Mouse (Mus musculus) limb, embryonic 13.5 days (tissue): ENCODE results near the gene Auts2. TPM values are rescaled to one million over a fixed set of nuclear protein-coding genes. Genes with fewer than 3 reads are reported as not detected.

ENCODE experiments used
- ATAC-seq: fragments of 200-750 bp; cut with Nextera tagmentation; 2 replicates; pipeline ENCODE4 v1.8.0; 2017; ENCODE audit warnings: low read depth, moderate number of reproducible peaks, moderate TSS enrichment; ENCODE audit not compliant: low FRiP score
- H3K27ac ChIP-seq: fragments of 300-500 bp; sonication (generic); 2 replicates; pipeline ENCODE4 v1.5.1; 2015; ENCODE audit warnings: inconsistent platforms, mild to moderate bottlenecking, moderate library complexity
- H3K27me3 ChIP-seq: fragments of 300-500 bp; sonication (generic); 2 replicates; pipeline ENCODE4 v1.6.1; 2015; ENCODE audit warnings: mild to moderate bottlenecking, inconsistent platforms
- H3K36me3 ChIP-seq: fragments of 300-500 bp; sonication (generic); 2 replicates; pipeline ENCODE4 v1.6.1; 2015; ENCODE audit warnings: inconsistent platforms, mild to moderate bottlenecking, moderate library complexity
- H3K4me1 ChIP-seq: fragments of 300-500 bp; sonication (generic); 2 replicates; pipeline ENCODE4 v1.6.1; 2015; ENCODE audit warnings: inconsistent platforms
- H3K4me2 ChIP-seq: fragments of 300-500 bp; sonication (generic); replicated peaks from 2 replicates; pipeline ENCODE4 v1.6.1; 2015; ENCODE audit warnings: inconsistent platforms, mild to moderate bottlenecking, moderate library complexity
- H3K4me3 ChIP-seq: fragments of 300-500 bp; sonication (generic); 2 replicates; pipeline ENCODE4 v1.5.1; 2015; ENCODE audit warnings: moderate library complexity, mild to moderate bottlenecking, inconsistent platforms
- H3K9ac ChIP-seq: fragments of 300-500 bp; sonication (generic); 2 replicates; pipeline ENCODE4 v1.6.1; 2015; ENCODE audit warnings: mild to moderate bottlenecking, inconsistent platforms
- H3K9me3 ChIP-seq: fragments of 300-500 bp; sonication (generic); 2 replicates; pipeline ENCODE4 v1.6.1; 2016; ENCODE audit warnings: inconsistent platforms
- WGBS: fragments of 180-500 bp; shearing (Covaris S2); methylation state at CpG from one replicate; pipeline ENCODE4 v1.1.7; 2015; 5-methylcytosine and 5-hydroxymethylcytosine counted together
- polyA plus RNA-seq: library from polyadenylated mRNA; unstranded; fragments of >200 nt; fragmentation: Nextera tagmentation; extraction: Ambion mirVana; gene quantifications from 2 replicates; pipeline ENCODE4 v1.2.1, GENCODE M21; 2015

Gene Auts2
- polyA plus RNA-seq, 1 experiment from 2014 or later: 55.1 TPM

- ATAC-seq: peak; percentile 67; the same call in 1 of the 2 replicates
- 46% methylated on average over 6 of the region's 6 CpGs for WGBS
- 0 out of 2 replicates have a peak, but pooled peaks cover 3% of the 10 kb centered on the region for H3K36me3 ChIP-seq
Observed at GRCm38 (mm10) chr5:132324246-132324883, 218.8 kb downstream of the Auts2 start.

GRCm38 (mm10) chr5:132323608-132324007 lies 219.5 kb downstream of the Auts2 start:
- Histone ChIP-seq H3K27me3 (no peaks in the 10 kb centered on the region), H3K36me3 (0 out of 2 replicates have a peak, but pooled peaks cover 3% of the 10 kb centered on the region), H3K4me1 (peaks cover 35% of the 10 kb centered on the region), H3K4me3 (no peak overlapping the region), H3K4me2 (no peak overlapping the region), H3K9me3 (no peaks in the 10 kb centered on the region), H3K9ac (no peak overlapping the region), H3K27ac (no peak overlapping the region)
- WGBS: 91% methylated on average over 4 of the region's 4 CpGs
- no peak for ATAC-seq

More at GRCm38 (mm10) chr5:132324246-132324883, 218.8 kb downstream of the Auts2 start:
- Histone ChIP-seq H3K4me2 (no peak overlapping the region), H3K4me3 (no peak overlapping the region), H3K4me1 (peaks cover 37% of the 10 kb centered on the region), H3K27ac (no peak overlapping the region), H3K9me3 (no peaks in the 10 kb centered on the region), H3K9ac (no peak overlapping the region), H3K27me3 (no peaks in the 10 kb centered on the region)

DNA sequence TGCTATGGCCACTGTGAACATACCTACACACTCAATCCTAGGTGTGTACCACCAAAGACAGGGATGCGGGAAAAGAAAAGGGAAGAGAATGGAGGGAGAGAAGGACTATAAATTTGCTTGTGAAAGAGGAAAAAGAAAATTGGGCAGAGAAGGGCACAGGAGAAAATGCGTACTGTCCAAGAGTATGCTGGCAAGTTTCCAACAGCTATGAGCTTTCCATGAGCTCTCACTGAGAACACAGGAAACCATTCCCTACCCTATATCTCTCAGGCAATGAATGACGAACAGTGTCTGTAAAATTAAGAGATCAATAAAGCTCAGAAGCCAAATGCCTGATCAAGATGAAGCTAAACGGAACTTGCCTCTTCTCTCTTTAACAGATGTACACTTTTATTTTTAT lies 220.2 kb downstream of the Auts2 start:
- Histone ChIP-seq H3K4me2 (no peak overlapping the region), H3K27me3 (no peaks in the 10 kb centered on the region), H3K27ac (no peak overlapping the region), H3K9ac (no peak overlapping the region), H3K4me3 (no peak overlapping the region), H3K36me3 (0 out of 2 replicates have a peak, but pooled peaks cover 3% of the 10 kb centered on the region), H3K9me3 (no peaks in the 10 kb centered on the region), H3K4me1 (peaks cover 35% of the 10 kb centered on the region)
- WGBS: 54% methylated on average over 4 of the region's 4 CpGs
- no peak for ATAC-seq

DNA sequence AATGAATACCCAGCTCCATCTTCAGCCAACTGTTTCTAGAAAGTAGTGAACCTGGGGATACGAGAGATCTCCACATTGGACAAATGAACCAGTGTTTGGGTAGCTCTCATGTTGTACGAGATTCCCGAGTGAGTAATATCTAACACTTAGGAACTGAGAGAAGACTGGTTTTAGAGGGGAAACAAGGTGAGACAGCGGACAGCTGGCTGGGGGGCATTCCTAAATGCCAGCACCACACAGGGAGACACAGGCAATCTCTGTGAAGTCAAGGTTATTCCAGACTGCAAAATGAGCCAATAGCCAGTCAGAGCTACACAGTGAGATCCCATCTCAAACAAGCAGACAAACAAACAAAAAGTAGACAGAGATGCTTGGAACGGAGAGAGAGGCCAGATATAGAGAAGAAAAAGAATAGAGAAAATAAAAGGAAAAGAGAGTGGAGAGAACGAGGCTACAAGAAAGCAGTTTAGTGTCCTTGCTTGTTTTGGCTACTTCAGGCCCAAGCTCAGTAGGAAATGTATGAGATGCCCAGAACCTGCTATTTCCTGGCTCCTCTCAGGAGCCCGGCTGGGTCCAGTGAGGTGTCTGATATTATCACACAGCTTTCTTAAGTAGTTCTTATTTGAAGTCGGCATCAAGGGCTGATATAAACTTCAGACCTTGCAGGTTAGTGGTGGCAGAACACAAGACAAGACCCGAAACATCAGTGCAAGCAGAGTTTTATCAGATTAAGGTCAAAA lies 224.9 kb downstream of the Auts2 start:
- Histone ChIP-seq H3K27ac (no peak overlapping the region), H3K9ac (no peak overlapping the region), H3K27me3 (no peaks in the 10 kb centered on the region), H3K36me3 (0 out of 2 replicates have a peak, but pooled peaks cover 3% of the 10 kb centered on the region), H3K4me3 (no peak overlapping the region), H3K4me1 (peaks cover 28% of the 10 kb centered on the region), H3K4me2 (no peak overlapping the region), H3K9me3 (no peaks in the 10 kb centered on the region)
- 83% methylated on average over 9 of the region's 9 CpGs for WGBS
- no peak for ATAC-seq

DNA sequence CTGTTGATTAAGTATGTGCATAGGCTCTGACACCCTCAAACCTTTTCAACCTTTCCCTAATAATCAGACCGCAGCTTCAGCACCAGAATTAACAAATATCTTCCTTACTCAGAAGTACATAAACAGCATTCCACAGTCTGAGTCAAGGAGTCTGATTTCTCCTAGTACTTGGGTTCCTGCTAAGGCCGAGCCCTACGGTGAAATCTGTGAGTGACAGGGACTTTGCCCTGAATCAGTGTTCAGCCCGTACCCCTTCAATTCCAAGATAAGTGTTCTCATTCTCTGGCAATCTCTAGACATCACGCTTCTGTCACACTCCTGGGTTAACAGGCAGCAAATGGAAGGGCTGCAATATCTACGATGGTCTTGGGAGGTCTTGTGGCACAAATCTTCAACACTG lies 226.2 kb downstream of the Auts2 start:
- no peak overlapping the region for H3K4me2 ChIP-seq
- H3K9me3 ChIP-seq: no peaks in the 10 kb centered on the region
- no peak for ATAC-seq
- H3K9ac ChIP-seq: no peak overlapping the region
- H3K27ac ChIP-seq: no peak overlapping the region
- H3K36me3 ChIP-seq: 0 out of 2 replicates have a peak, but pooled peaks cover 3% of the 10 kb centered on the region
- H3K4me1 ChIP-seq: peaks cover 19% of the 10 kb centered on the region
- no peak overlapping the region for H3K4me3 ChIP-seq
- WGBS: 78% methylated on average over 6 of the region's 6 CpGs
- H3K27me3 ChIP-seq: no peaks in the 10 kb centered on the region

GRCm38 (mm10) chr5:132314300-132314699 lies 228.8 kb downstream of the Auts2 start:
- H3K36me3 ChIP-seq: no peaks in the 10 kb centered on the region
- H3K4me2 ChIP-seq: no peak overlapping the region
- H3K9me3 ChIP-seq: no peaks in the 10 kb centered on the region
- ATAC-seq: no peak
- H3K4me3 ChIP-seq: no peak overlapping the region
- no peaks in the 10 kb centered on the region for H3K27me3 ChIP-seq
- no peak overlapping the region for H3K27ac ChIP-seq
- WGBS: 65% methylated on average over 5 of the region's 5 CpGs
- peaks cover 19% of the 10 kb centered on the region for H3K4me1 ChIP-seq
- no peak overlapping the region for H3K9ac ChIP-seq

DNA sequence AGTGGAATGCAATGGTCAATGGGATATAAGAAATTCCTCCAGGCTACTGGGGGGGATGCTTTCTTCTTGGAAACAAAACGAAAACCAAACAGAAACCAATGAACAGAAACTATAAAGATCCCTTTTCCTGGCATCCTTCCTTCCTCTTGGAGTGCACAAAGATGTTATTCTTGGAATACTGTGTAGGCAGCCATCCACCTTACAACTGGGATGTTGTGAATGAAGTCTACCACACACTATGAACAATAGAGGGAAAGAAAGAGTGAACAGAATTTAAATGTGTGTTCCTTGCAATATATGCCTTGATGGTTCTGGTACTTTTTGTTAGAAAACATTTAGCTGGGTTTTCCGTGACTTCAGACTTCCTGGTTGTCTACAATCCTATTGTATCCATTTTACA lies 236.1 kb downstream of the Auts2 start:
- Histone ChIP-seq H3K4me1 (peaks cover 19% of the 10 kb centered on the region), H3K27me3 (no peaks in the 10 kb centered on the region), H3K27ac (no peak overlapping the region), H3K36me3 (no peaks in the 10 kb centered on the region), H3K4me3 (no peak overlapping the region), H3K4me2 (no peak overlapping the region), H3K9ac (no peak overlapping the region), H3K9me3 (no peaks in the 10 kb centered on the region)
- no peak for ATAC-seq
- 78% methylated on average over 2 of the region's 2 CpGs for WGBS

DNA sequence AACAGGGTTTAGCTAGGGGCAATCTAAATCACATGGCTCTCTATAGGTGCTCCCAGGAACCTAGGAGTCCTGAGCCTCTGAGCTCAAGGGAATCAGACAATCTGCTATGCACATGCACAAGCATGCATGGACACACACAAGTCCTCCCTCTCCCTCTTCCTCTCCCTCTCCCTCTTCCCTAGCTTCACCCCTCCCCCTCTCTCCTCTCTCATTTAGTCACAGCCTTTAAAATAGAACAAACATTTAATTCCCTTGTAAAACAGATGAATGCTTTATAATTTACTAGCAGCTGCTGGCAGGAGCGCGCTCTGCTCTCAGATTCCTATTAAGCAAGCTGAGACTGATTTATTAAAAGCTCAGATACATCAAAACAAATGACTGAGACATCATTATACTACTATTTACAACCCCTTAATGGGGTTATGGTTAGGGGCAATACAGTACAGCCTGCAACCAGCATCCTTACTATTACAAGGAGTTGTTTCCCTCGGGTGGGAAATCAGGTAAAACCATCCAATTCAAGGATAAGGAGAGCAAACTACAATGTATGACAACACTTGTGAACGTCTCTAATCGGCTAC lies 237.7 kb downstream of the Auts2 start:
- Histone ChIP-seq H3K9ac (no peak overlapping the region), H3K36me3 (no peaks in the 10 kb centered on the region), H3K4me2 (no peak overlapping the region), H3K4me3 (no peak overlapping the region), H3K4me1 (peaks cover 22% of the 10 kb centered on the region), H3K27ac (no peak overlapping the region), H3K9me3 (no peaks in the 10 kb centered on the region), H3K27me3 (no peaks in the 10 kb centered on the region)
- no peak for ATAC-seq
- 26% methylated on average over 5 of the region's 5 CpGs for WGBS

- H3K4me2 ChIP-seq: no peak overlapping the region
- peaks cover 32% of the 10 kb centered on the region for H3K4me1 ChIP-seq
- no peak overlapping the region for H3K9ac ChIP-seq
- H3K27ac ChIP-seq: no peak overlapping the region
- H3K4me3 ChIP-seq: no peak overlapping the region
- no peaks in the 10 kb centered on the region for H3K36me3 ChIP-seq
- no peaks in the 10 kb centered on the region for H3K9me3 ChIP-seq
- no peak for ATAC-seq
- H3K27me3 ChIP-seq: no peaks in the 10 kb centered on the region
- WGBS: 88% methylated on average over 4 of the region's 4 CpGs
Observed at GRCm38 (mm10) chr5:132302778-132303177, 240.4 kb downstream of the Auts2 start.

DNA sequence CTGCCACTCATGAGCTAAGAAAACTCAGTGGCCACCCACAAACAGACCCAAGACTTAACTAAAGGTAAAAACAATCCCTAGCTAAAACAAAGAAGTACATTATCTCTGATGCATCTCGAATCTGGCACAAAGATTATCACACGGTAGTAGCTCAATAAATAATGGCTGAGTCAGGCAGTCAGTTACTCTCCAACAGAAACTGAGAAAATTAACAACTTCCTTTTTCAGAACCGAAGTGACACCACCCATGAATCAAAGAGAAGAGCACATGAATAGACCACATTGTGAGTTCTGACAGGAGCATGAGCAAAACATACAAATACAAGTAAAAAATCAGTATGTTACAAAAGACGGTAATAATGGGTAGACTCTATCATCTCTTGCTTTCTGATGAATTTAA lies 242.3 kb downstream of the Auts2 start:
- WGBS: 60% methylated on average over 4 of the region's 4 CpGs
- Histone ChIP-seq H3K9me3 (no peaks in the 10 kb centered on the region), H3K27ac (no peak overlapping the region), H3K36me3 (no peaks in the 10 kb centered on the region), H3K4me3 (no peak overlapping the region), H3K9ac (no peak overlapping the region), H3K4me1 (peaks cover 32% of the 10 kb centered on the region), H3K4me2 (no peak overlapping the region), H3K27me3 (no peaks in the 10 kb centered on the region)
- no peak for ATAC-seq

GRCm38 (mm10) chr5:132299716-132300115 lies 243.4 kb downstream of the Auts2 start:
- H3K9me3 ChIP-seq: no peaks in the 10 kb centered on the region
- H3K4me1 ChIP-seq: peaks cover 32% of the 10 kb centered on the region
- H3K9ac ChIP-seq: no peak overlapping the region
- ATAC-seq: no peak
- no peak overlapping the region for H3K27ac ChIP-seq
- 86% methylated on average over 4 of the region's 4 CpGs for WGBS
- no peak overlapping the region for H3K4me3 ChIP-seq
- no peaks in the 10 kb centered on the region for H3K36me3 ChIP-seq
- no peaks in the 10 kb centered on the region for H3K27me3 ChIP-seq
- H3K4me2 ChIP-seq: no peak overlapping the region

- H3K4me3 ChIP-seq: no peak overlapping the region
- no peaks in the 10 kb centered on the region for H3K27me3 ChIP-seq
- no peaks in the 10 kb centered on the region for H3K36me3 ChIP-seq
- peaks cover 32% of the 10 kb centered on the region for H3K4me1 ChIP-seq
- no peak overlapping the region for H3K9ac ChIP-seq
- ATAC-seq: no peak
- H3K27ac ChIP-seq: no peak overlapping the region
- no peak overlapping the region for H3K4me2 ChIP-seq
- no peaks in the 10 kb centered on the region for H3K9me3 ChIP-seq
Observed at GRCm38 (mm10) chr5:132298996-132299395, 244.1 kb downstream of the Auts2 start.
